Mouse (Mus musculus): ENCODE measurements at regions not wholly inside any gene's neighbourhood (a gene's known extent, or its start where the extent isn't known, plus 50 kb on each side); places are given as distances from the start of the nearest gene placed in this dataset.
"Not testable (repeated sequence)": the region's sequence is repeated elsewhere in the genome, so short reads cannot be mapped to it uniquely, and the experiment has no call there.

GRCm38 (mm10) chr15:90422122-90422614 is 198.1 kb downstream of the Alg10b start:
- 45% methylated on average over 5 of the region's 5 CpGs for WGBS
- ATAC-seq (no peak), DNase-seq (ENCODE audit: low spot score) (peak; percentile 41)
- Histone ChIP-seq H3K27me3 (replicated peaks; ENCODE audit: control insufficient read depth, insufficient read depth, low read length) (no peaks in the 10 kb centered on the region), H3K4me2 (ENCODE audit: low read length) (no peak overlapping the region), H3K9ac (ENCODE audit: low read length) (no peak overlapping the region), H3K9me3 (replicated peaks; ENCODE audit: control insufficient read depth, low read length) (no peaks in the 10 kb centered on the region), H3K4me3 (ENCODE audit: low read depth, low read length) (no peak overlapping the region), H3K4me1 (ENCODE audit: control insufficient read depth, insufficient read depth, low read length) (no peaks in the 10 kb centered on the region), H3K27ac (ENCODE audit: low read depth, low read length) (no peak overlapping the region), H3K36me3 (ENCODE audit: control insufficient read depth, insufficient read depth, low read length) (no peaks in the 10 kb centered on the region)

DNA sequence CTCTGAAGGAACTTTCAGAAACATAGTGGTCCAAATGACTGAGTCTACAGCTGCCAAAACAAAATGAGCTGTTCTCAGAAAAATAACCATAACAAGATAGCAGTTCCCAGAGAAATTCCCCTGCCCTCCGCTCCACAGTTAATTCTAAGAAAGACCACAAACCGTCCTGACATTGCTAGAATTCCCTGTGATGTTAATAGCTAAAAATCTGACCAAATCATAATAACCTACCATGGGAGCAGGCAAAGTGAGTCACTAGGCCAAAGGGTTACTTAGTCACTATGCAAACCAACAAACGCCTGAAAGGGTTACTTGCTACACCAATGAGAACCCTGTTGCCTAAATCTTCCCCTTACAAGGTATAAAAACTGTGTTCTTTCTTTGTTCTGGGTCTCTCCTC is 206.9 kb downstream of the Alg10b start:
- DNase-seq (ENCODE audit: low spot score); H3K9ac ChIP-seq (ENCODE audit: low read length); H3K9me3 ChIP-seq (replicated peaks; ENCODE audit: control insufficient read depth, low read length); H3K27ac ChIP-seq (ENCODE audit: low read depth, low read length); ATAC-seq; H3K4me3 ChIP-seq (ENCODE audit: low read depth, low read length); H3K36me3 ChIP-seq (ENCODE audit: control insufficient read depth, insufficient read depth, low read length); H3K4me2 ChIP-seq (ENCODE audit: low read length); H3K4me1 ChIP-seq (ENCODE audit: control insufficient read depth, insufficient read depth, low read length); H3K27me3 ChIP-seq (replicated peaks; ENCODE audit: control insufficient read depth, insufficient read depth, low read length): not testable (repeated sequence)
- WGBS = 91% methylated on average over 3 of the region's 3 CpGs

DNA sequence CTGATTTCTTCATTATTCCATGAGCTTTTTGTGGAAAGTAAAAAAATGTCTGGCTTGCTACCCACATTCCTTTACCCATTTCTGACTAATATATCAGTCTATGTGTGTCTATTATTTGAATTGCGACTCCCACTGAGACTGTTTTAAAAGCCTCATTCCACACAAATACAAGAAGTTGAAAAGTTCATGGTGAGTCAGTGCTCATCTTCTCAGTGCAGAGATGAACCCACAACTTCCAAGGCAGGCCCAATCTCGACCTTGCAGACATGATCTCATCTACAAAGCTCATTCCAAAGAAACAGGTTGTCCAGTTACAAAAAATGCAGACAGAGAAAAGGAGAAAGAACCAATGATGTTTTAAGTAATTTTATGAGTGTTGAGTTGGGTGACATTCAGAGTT is 208.0 kb downstream of the Alg10b start:
- H3K36me3 ChIP-seq (ENCODE audit: control insufficient read depth, insufficient read depth, low read length) = no peaks in the 10 kb centered on the region
- DNase-seq (ENCODE audit: low spot score) (no peak), ATAC-seq (no peak)
- H3K4me2 ChIP-seq (ENCODE audit: low read length) = no peak overlapping the region
- no peaks in the 10 kb centered on the region for H3K9me3 ChIP-seq (replicated peaks; ENCODE audit: control insufficient read depth, low read length)
- H3K9ac ChIP-seq (ENCODE audit: low read length) = no peak overlapping the region
- no peaks in the 10 kb centered on the region for H3K27me3 ChIP-seq (replicated peaks; ENCODE audit: control insufficient read depth, insufficient read depth, low read length)
- H3K4me3 ChIP-seq (ENCODE audit: low read depth, low read length) = no peak overlapping the region
- no peaks in the 10 kb centered on the region for H3K4me1 ChIP-seq (ENCODE audit: control insufficient read depth, insufficient read depth, low read length)
- 73% methylated on average over 2 of the region's 2 CpGs for WGBS
- no peak overlapping the region for H3K27ac ChIP-seq (ENCODE audit: low read depth, low read length)

DNA sequence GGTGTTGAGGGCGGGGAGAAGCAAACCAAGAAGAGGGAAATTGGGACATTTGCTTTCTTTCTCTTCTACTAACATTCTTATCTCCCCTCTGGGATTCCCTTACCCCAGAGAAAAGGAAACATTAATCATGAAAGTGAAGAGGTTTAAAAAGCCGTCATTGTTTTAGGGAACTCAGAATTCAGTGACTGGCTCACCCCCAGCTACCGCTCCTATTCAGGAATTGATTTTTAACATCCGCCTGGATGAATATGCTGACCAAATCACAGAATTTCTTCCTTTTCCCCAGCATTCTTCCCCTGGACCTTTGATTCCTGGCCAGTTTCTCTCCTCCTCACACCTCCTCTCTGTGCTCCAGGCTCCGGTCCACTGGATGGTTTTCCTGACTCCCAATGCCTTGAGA is 211.2 kb downstream of the Alg10b start:
- no peak overlapping the region for H3K27ac ChIP-seq (ENCODE audit: low read depth, low read length)
- WGBS = 62% methylated on average over 5 of the region's 5 CpGs
- no peak overlapping the region for H3K9ac ChIP-seq (ENCODE audit: low read length)
- no peaks in the 10 kb centered on the region for H3K9me3 ChIP-seq (replicated peaks; ENCODE audit: control insufficient read depth, low read length)
- ATAC-seq (no peak), DNase-seq (ENCODE audit: low spot score) (no peak)
- no peak overlapping the region for H3K4me2 ChIP-seq (ENCODE audit: low read length)
- no peaks in the 10 kb centered on the region for H3K27me3 ChIP-seq (replicated peaks; ENCODE audit: control insufficient read depth, insufficient read depth, low read length)
- no peaks in the 10 kb centered on the region for H3K36me3 ChIP-seq (ENCODE audit: control insufficient read depth, insufficient read depth, low read length)
- no peaks in the 10 kb centered on the region for H3K4me1 ChIP-seq (ENCODE audit: control insufficient read depth, insufficient read depth, low read length)
- no peak overlapping the region for H3K4me3 ChIP-seq (ENCODE audit: low read depth, low read length)

Data from forebrain, embryonic 14.5 days (tissue).